Mouse (Mus musculus): ENCODE results near the gene Ndufs8. TPM values are rescaled to one million over a fixed set of nuclear protein-coding genes. Genes with fewer than 3 reads are reported as not detected.

Ndufs8 gene
- polyA plus RNA-seq, 1 experiment = 91.7 TPM

GRCm38 (mm10) chr19:3955804-3956203 lies 43.2 kb upstream of the Ndufs8 start:
- Histone ChIP-seq H3K4me3 (ENCODE audit: low read depth, low read length) (no peak overlapping the region), H3K27ac (ENCODE audit: insufficient read depth, low read length) (no peak overlapping the region), H3K4me1 (ENCODE audit: control insufficient read depth, insufficient read depth, low read length) (no peaks in the 10 kb centered on the region), H3K36me3 (ENCODE audit: control insufficient read depth, insufficient read depth, low read length, poor library complexity, severe bottlenecking) (no peaks in the 10 kb centered on the region), H3K27me3 (ENCODE audit: control insufficient read depth, insufficient read depth, low read length, poor library complexity, severe bottlenecking) (no peaks in the 10 kb centered on the region), H3K9me3 (replicated peaks; ENCODE audit: control insufficient read depth, insufficient read depth, low read length, poor library complexity, severe bottlenecking) (no peaks in the 10 kb centered on the region), H3K9ac (ENCODE audit: low read depth, poor library complexity, severe bottlenecking) (no peak overlapping the region)
- TF ChIP-seq EP300 (IDR thresholded peaks at IDR 0.05; ENCODE audit: insufficient read depth, low read depth, low read length) (no peak), CTCF (IDR thresholded peaks at IDR 0.05; ENCODE audit: low read depth, low read length) (no peak), POLR2A (IDR thresholded peaks at IDR 0.05; ENCODE audit: insufficient read depth, low read length) (no peak)

- Histone ChIP-seq H3K27me3 (ENCODE audit: control insufficient read depth, insufficient read depth, low read length, poor library complexity, severe bottlenecking) (no peaks in the 10 kb centered on the region), H3K4me3 (ENCODE audit: low read depth, low read length) (no peak overlapping the region), H3K36me3 (ENCODE audit: control insufficient read depth, insufficient read depth, low read length, poor library complexity, severe bottlenecking) (no peaks in the 10 kb centered on the region), H3K9ac (ENCODE audit: low read depth, poor library complexity, severe bottlenecking) (no peak overlapping the region), H3K27ac (ENCODE audit: insufficient read depth, low read length) (no peak overlapping the region), H3K9me3 (replicated peaks; ENCODE audit: control insufficient read depth, insufficient read depth, low read length, poor library complexity, severe bottlenecking) (no peaks in the 10 kb centered on the region), H3K4me1 (ENCODE audit: control insufficient read depth, insufficient read depth, low read length) (no peaks in the 10 kb centered on the region)
- TF ChIP-seq CTCF (IDR thresholded peaks at IDR 0.05; ENCODE audit: low read depth, low read length) = no peak
- TF ChIP-seq POLR2A (IDR thresholded peaks at IDR 0.05; ENCODE audit: insufficient read depth, low read length) = no peak
- no peak for TF ChIP-seq EP300 (IDR thresholded peaks at IDR 0.05; ENCODE audit: insufficient read depth, low read depth, low read length)
Measured at GRCm38 (mm10) chr19:3955033-3955432, 42.5 kb upstream of the Ndufs8 start.

- Histone ChIP-seq H3K9ac (ENCODE audit: low read depth, poor library complexity, severe bottlenecking) (no peak overlapping the region), H3K4me1 (ENCODE audit: control insufficient read depth, insufficient read depth, low read length) (no peaks in the 10 kb centered on the region), H3K4me3 (ENCODE audit: low read depth, low read length) (no peak overlapping the region), H3K9me3 (replicated peaks; ENCODE audit: control insufficient read depth, insufficient read depth, low read length, poor library complexity, severe bottlenecking) (no peaks in the 10 kb centered on the region), H3K27ac (ENCODE audit: insufficient read depth, low read length) (no peak overlapping the region), H3K36me3 (ENCODE audit: control insufficient read depth, insufficient read depth, low read length, poor library complexity, severe bottlenecking) (no peaks in the 10 kb centered on the region), H3K27me3 (ENCODE audit: control insufficient read depth, insufficient read depth, low read length, poor library complexity, severe bottlenecking) (no peaks in the 10 kb centered on the region)
- TF ChIP-seq POLR2A (IDR thresholded peaks at IDR 0.05; ENCODE audit: insufficient read depth, low read length) (no peak), CTCF (IDR thresholded peaks at IDR 0.05; ENCODE audit: low read depth, low read length) (no peak), EP300 (IDR thresholded peaks at IDR 0.05; ENCODE audit: insufficient read depth, low read depth, low read length) (no peak)
Measured at GRCm38 (mm10) chr19:3952099-3952498, 39.5 kb upstream of the Ndufs8 start.

GRCm38 (mm10) chr19:3951461-3951860 lies 38.9 kb upstream of the Ndufs8 start:
- H3K9me3 ChIP-seq (replicated peaks; ENCODE audit: control insufficient read depth, insufficient read depth, low read length, poor library complexity, severe bottlenecking) = no peaks in the 10 kb centered on the region
- TF ChIP-seq EP300 (IDR thresholded peaks at IDR 0.05; ENCODE audit: insufficient read depth, low read depth, low read length) = no peak
- TF ChIP-seq POLR2A (IDR thresholded peaks at IDR 0.05; ENCODE audit: insufficient read depth, low read length) = no peak
- no peak for TF ChIP-seq CTCF (IDR thresholded peaks at IDR 0.05; ENCODE audit: low read depth, low read length)
- no peak overlapping the region for H3K9ac ChIP-seq (ENCODE audit: low read depth, poor library complexity, severe bottlenecking)

GRCm38 (mm10) chr19:3950331-3950730 lies 37.8 kb upstream of the Ndufs8 start:
- H3K4me3 ChIP-seq (ENCODE audit: low read depth, low read length) = no peak overlapping the region
- no peaks in the 10 kb centered on the region for H3K9me3 ChIP-seq (replicated peaks; ENCODE audit: control insufficient read depth, insufficient read depth, low read length, poor library complexity, severe bottlenecking)
- TF ChIP-seq CTCF (IDR thresholded peaks at IDR 0.05; ENCODE audit: low read depth, low read length) (no peak), EP300 (IDR thresholded peaks at IDR 0.05; ENCODE audit: insufficient read depth, low read depth, low read length) (no peak), POLR2A (IDR thresholded peaks at IDR 0.05; ENCODE audit: insufficient read depth, low read length) (no peak)
- no peak overlapping the region for H3K27ac ChIP-seq (ENCODE audit: insufficient read depth, low read length)
- no peaks in the 10 kb centered on the region for H3K36me3 ChIP-seq (ENCODE audit: control insufficient read depth, insufficient read depth, low read length, poor library complexity, severe bottlenecking)
- H3K9ac ChIP-seq (ENCODE audit: low read depth, poor library complexity, severe bottlenecking) = no peak overlapping the region
- no peaks in the 10 kb centered on the region for H3K27me3 ChIP-seq (ENCODE audit: control insufficient read depth, insufficient read depth, low read length, poor library complexity, severe bottlenecking)
- peaks cover 2% of the 10 kb centered on the region for H3K4me1 ChIP-seq (ENCODE audit: control insufficient read depth, insufficient read depth, low read length)

More at GRCm38 (mm10) chr19:3951461-3951860, 38.9 kb upstream of the Ndufs8 start:
- H3K4me3 ChIP-seq (ENCODE audit: low read depth, low read length) = no peak overlapping the region
- no peaks in the 10 kb centered on the region for H3K36me3 ChIP-seq (ENCODE audit: control insufficient read depth, insufficient read depth, low read length, poor library complexity, severe bottlenecking)
- no peaks in the 10 kb centered on the region for H3K27me3 ChIP-seq (ENCODE audit: control insufficient read depth, insufficient read depth, low read length, poor library complexity, severe bottlenecking)
- H3K27ac ChIP-seq (ENCODE audit: insufficient read depth, low read length) = no peak overlapping the region
- H3K4me1 ChIP-seq (ENCODE audit: control insufficient read depth, insufficient read depth, low read length) = no peaks in the 10 kb centered on the region

- Histone ChIP-seq H3K4me3 (ENCODE audit: low read depth, low read length) (peak overlapping the region; percentile 11), H3K9me3 (replicated peaks; ENCODE audit: control insufficient read depth, insufficient read depth, low read length, poor library complexity, severe bottlenecking) (no peaks in the 10 kb centered on the region), H3K4me1 (ENCODE audit: control insufficient read depth, insufficient read depth, low read length) (peaks cover 2% of the 10 kb centered on the region), H3K27me3 (ENCODE audit: control insufficient read depth, insufficient read depth, low read length, poor library complexity, severe bottlenecking) (no peaks in the 10 kb centered on the region), H3K9ac (ENCODE audit: low read depth, poor library complexity, severe bottlenecking) (0 out of 2 replicates have a peak overlapping the region, but pooled peaks have one; percentile 21), H3K36me3 (ENCODE audit: control insufficient read depth, insufficient read depth, low read length, poor library complexity, severe bottlenecking) (no peaks in the 10 kb centered on the region), H3K27ac (ENCODE audit: insufficient read depth, low read length) (no peak overlapping the region)
- TF ChIP-seq EP300 (IDR thresholded peaks at IDR 0.05; ENCODE audit: insufficient read depth, low read depth, low read length) (no peak), POLR2A (IDR thresholded peaks at IDR 0.05; ENCODE audit: insufficient read depth, low read length) (no peak), CTCF (IDR thresholded peaks at IDR 0.05; ENCODE audit: low read depth, low read length) (no peak)
Measured at GRCm38 (mm10) chr19:3948546-3948945, 36.0 kb upstream of the Ndufs8 start.
